Mouse (Mus musculus): ENCODE measurements at regions not wholly inside any gene's neighbourhood (a gene's known extent, or its start where the extent isn't known, plus 50 kb on each side); places are given as distances from the start of the nearest gene placed in this dataset.

- TF ChIP-seq CTCF (conservative IDR thresholded peaks at IDR 0.05; ENCODE audit: insufficient read depth, insufficient read length, low read depth, low read length) (no peak), POLR2A (IDR thresholded peaks at IDR 0.05; ENCODE audit: low read depth, low read length) (no peak)
These were observed 160.9 kb upstream of the Itga4 start for GRCm38 (mm10) chr2:79094298-79094697.

Measured in kidney, adult 2 months (tissue).